ENCODE assay signal across 9 mouse cellular contexts in the genomic region with DNA sequence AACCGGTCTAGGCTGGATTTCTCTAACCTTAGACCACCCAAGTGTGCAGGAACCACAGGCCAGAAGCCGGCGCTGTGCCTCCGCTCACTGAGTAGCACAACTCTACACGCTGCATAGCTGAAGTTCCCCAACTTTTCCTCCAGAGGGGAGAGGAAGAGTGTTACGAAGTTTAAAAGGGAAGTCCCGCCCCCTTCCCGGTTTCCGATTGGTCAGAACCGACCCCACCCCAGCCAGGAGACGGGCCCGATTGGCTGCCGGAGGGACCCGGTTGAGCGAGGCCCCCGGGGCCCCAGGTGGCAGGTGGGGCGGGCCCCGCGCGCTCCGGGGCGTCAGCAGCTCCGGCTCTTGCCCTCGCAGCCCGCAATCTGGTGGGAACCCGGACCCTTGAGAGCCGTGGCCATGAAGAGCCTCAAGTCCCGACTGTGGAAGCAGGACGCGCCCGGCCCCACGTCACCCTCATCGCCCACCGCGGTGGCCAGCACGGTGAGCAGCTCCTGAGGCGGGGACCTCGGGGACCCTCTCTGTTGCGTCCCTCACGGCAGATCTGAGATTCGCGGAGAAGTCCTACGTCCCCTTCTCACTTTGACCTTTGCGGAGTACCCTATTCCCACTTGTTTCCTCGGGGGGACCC. TPM values are rescaled to one million over a fixed set of nuclear protein-coding genes. Genes with fewer than 3 reads are reported as not detected.
A peak's percentile ranks its signal among the peaks of the same experiment; 100 is the strongest.
DNase-seq lines count a peak whose midpoint lies in the region; ATAC-seq and TF ChIP-seq lines count a peak whose summit lies in the region.
"Had no signal": no experiment of that assay in that cellular context is flagged by ENCODE, and none has a peak within 500 bp of the region (broad histone marks: within the 10 kb centered on the region; RNA-seq: fewer than 3 reads in every experiment).

Uaca (plus strand) TSS at position 333 of the 631 bp plus-strand sequence.

- peak within 1 kb of the TSS; percentile 65 for H3K4me3 ChIP-seq in C2C12 (ENCODE audit: insufficient read depth, poor library complexity, severe bottlenecking)
- peak within 1 kb of the TSS; percentile 76 for H3K4me3 ChIP-seq in forebrain, embryonic 12.5 days (replicated peaks)
- peak within 1 kb of the TSS; percentile 84 for H3K4me3 ChIP-seq in heart, embryonic 15.5 days
- H3K4me3 ChIP-seq in liver, embryonic 12.5 days, result peak within 1 kb of the TSS; percentile 65
- peak within 1 kb of the TSS; percentile 68 for H3K4me3 ChIP-seq in neural tube, embryonic 12.5 days
- peak within 1 kb of the TSS; percentile 94 for H3K4me3 ChIP-seq in testis, adult 2 months (ENCODE audit: control insufficient read depth, low read depth, low read length)

- no peaks in the 10 kb centered on the region for H3K36me3 ChIP-seq in C2C12 (ENCODE audit: control insufficient read depth, insufficient read depth)
- H3K36me3 ChIP-seq in forebrain, embryonic 12.5 days (replicated peaks), result no peaks in the 10 kb centered on the region
- H3K36me3 ChIP-seq in heart, embryonic 15.5 days, result no peaks in the 10 kb centered on the region
- H3K36me3 ChIP-seq in liver, embryonic 12.5 days, result no peaks in the 10 kb centered on the region
- no peaks in the 10 kb centered on the region for H3K36me3 ChIP-seq in neural tube, embryonic 12.5 days
- no peaks in the 10 kb centered on the region for H3K36me3 ChIP-seq in testis, adult 2 months (ENCODE audit: control insufficient read depth, insufficient read depth, low read length)
- H3K36me3 ChIP-seq: G1E had no signal

- peaks cover 7% of the 10 kb centered on the region for H3K79me2 ChIP-seq in C2C12 (ENCODE audit: control insufficient read depth, insufficient read depth)

- no peak for TF ChIP-seq CTCF in C2C12 (IDR thresholded peaks at IDR 0.05; ENCODE audit: control insufficient read depth, insufficient read depth, insufficient read length)
- TF ChIP-seq CTCF in testis, adult 2 months (IDR thresholded peaks at IDR 0.05; ENCODE audit: control insufficient read depth, insufficient read depth, insufficient replicate concordance, low read depth, low read length), result peak; percentile 26; the same call in 1 of the 2 replicates

- H3K27ac ChIP-seq in forebrain, embryonic 12.5 days, result peak within 1 kb of the TSS; percentile 54; the same call in 1 of the 2 replicates
- H3K27ac ChIP-seq in heart, embryonic 15.5 days, result peak within 1 kb of the TSS; percentile 86
- H3K27ac ChIP-seq in liver, embryonic 12.5 days, result peak within 1 kb of the TSS; percentile 58
- no peak within 1 kb of the TSS for H3K27ac ChIP-seq in neural tube, embryonic 12.5 days
- H3K27ac ChIP-seq in testis, adult 2 months (ENCODE audit: control insufficient read depth, insufficient read depth, low read depth, low read length), result peak within 1 kb of the TSS; percentile 70

- no peaks in the 10 kb centered on the region for H3K79me3 ChIP-seq in C2C12 (ENCODE audit: low read depth)

- DNase-seq in c-Kit-positive CD71-negative TER-119-negative erythroid progenitor cells, embryonic 14.5 days (ENCODE audit: low read depth), result peak; percentile 45
- DNase-seq in kidney, postnatal 25 days, result peak; percentile 99

- H3K27me3 ChIP-seq in C2C12 (ENCODE audit: control insufficient read depth, insufficient read depth, insufficient read length), result no peaks in the 10 kb centered on the region
- H3K27me3 ChIP-seq in forebrain, embryonic 12.5 days, result peaks cover 8% of the 10 kb centered on the region
- H3K27me3 ChIP-seq in heart, embryonic 15.5 days, result no peaks in the 10 kb centered on the region
- H3K27me3 ChIP-seq in liver, embryonic 12.5 days (replicated peaks), result peaks cover 41% of the 10 kb centered on the region
- H3K27me3 ChIP-seq in neural tube, embryonic 12.5 days (replicated peaks), result no peaks in the 10 kb centered on the region
- no peaks in the 10 kb centered on the region for H3K27me3 ChIP-seq in testis, adult 2 months (ENCODE audit: control insufficient read depth, insufficient read depth, low read length)

- H3K4me2 ChIP-seq in forebrain, embryonic 12.5 days, result peak within 1 kb of the TSS; percentile 92
- peak within 1 kb of the TSS; percentile 77 for H3K4me2 ChIP-seq in heart, embryonic 15.5 days
- peak within 1 kb of the TSS; percentile 86 for H3K4me2 ChIP-seq in liver, embryonic 12.5 days
- peak within 1 kb of the TSS; percentile 94 for H3K4me2 ChIP-seq in neural tube, embryonic 12.5 days (replicated peaks)

- under 1% methylated on average over 45 of the region's 45 CpGs for WGBS in forebrain, embryonic 12.5 days
- under 1% methylated on average over 45 of the region's 45 CpGs for WGBS in heart, embryonic 15.5 days
- 4% methylated on average over 45 of the region's 45 CpGs for WGBS in liver, embryonic 12.5 days (ENCODE audit: insufficient replicate concordance)
- WGBS in neural tube, embryonic 12.5 days, result under 1% methylated on average over 45 of the region's 45 CpGs

- 0 out of 2 replicates have a peak, but pooled peaks have one; percentile 8 for TF ChIP-seq POLR2A in testis, adult 2 months (IDR thresholded peaks at IDR 0.05; ENCODE audit: control insufficient read depth, low read depth, low read length)

- H3K9me3 ChIP-seq in forebrain, embryonic 12.5 days, result no peaks in the 10 kb centered on the region
- no peaks in the 10 kb centered on the region for H3K9me3 ChIP-seq in heart, embryonic 15.5 days (replicated peaks)
- no peaks in the 10 kb centered on the region for H3K9me3 ChIP-seq in liver, embryonic 12.5 days (replicated peaks)
- no peaks in the 10 kb centered on the region for H3K9me3 ChIP-seq in neural tube, embryonic 12.5 days
- H3K9me3 ChIP-seq: G1E had no signal

- ATAC-seq in forebrain, embryonic 12.5 days (ENCODE audit: low FRiP score), result peak; percentile 96
- ATAC-seq in heart, embryonic 15.5 days (replicated peaks; ENCODE audit: insufficient number of reproducible peaks, insufficient read depth, low FRiP score, low read depth), result peak; percentile 94
- peak; percentile 89 for ATAC-seq in liver, embryonic 12.5 days
- ATAC-seq in neural tube, embryonic 12.5 days (ENCODE audit: low FRiP score, low read depth), result peak; percentile 93

- H3ac ChIP-seq in C2C12 (ENCODE audit: control insufficient read depth, insufficient read length, low read depth), result peak within 1 kb of the TSS; percentile 72

- H3K9ac ChIP-seq in forebrain, embryonic 12.5 days, result peak within 1 kb of the TSS; percentile 78
- peak within 1 kb of the TSS; percentile 81 for H3K9ac ChIP-seq in heart, embryonic 15.5 days
- H3K9ac ChIP-seq in liver, embryonic 12.5 days, result peak within 1 kb of the TSS; percentile 67
- H3K9ac ChIP-seq in neural tube, embryonic 12.5 days, result peak within 1 kb of the TSS; percentile 65

- H3K4me1 ChIP-seq in forebrain, embryonic 12.5 days, result peaks cover 10% of the 10 kb centered on the region
- peaks cover 18% of the 10 kb centered on the region for H3K4me1 ChIP-seq in heart, embryonic 15.5 days (replicated peaks)
- H3K4me1 ChIP-seq in liver, embryonic 12.5 days, result peaks cover 14% of the 10 kb centered on the region; the same call in 1 of the 2 replicates
- peaks cover 6% of the 10 kb centered on the region; the same call in 1 of the 2 replicates for H3K4me1 ChIP-seq in neural tube, embryonic 12.5 days
- H3K4me1 ChIP-seq in testis, adult 2 months (ENCODE audit: control insufficient read depth, insufficient read depth, low read length), result peaks cover 4% of the 10 kb centered on the region

TF ChIP-seq in C2C12, 6 proteins besides CTCF, POLR2A, EP300 and RAD21:
- TF ChIP-seq MAX (IDR thresholded peaks at IDR 0.05) (no peak), USF1 (IDR thresholded peaks at IDR 0.05; ENCODE audit: low read depth) (no peak), MYOG (IDR thresholded peaks at IDR 0.05; ENCODE audit: control insufficient read depth, extremely low read depth, insufficient read length) (no peak), MYOD1 (IDR thresholded peaks at IDR 0.05; ENCODE audit: control insufficient read depth, insufficient read length, low read depth) (no peak), CEBPB (IDR thresholded peaks at IDR 0.05; ENCODE audit: low read depth) (no peak), FOSL1 (IDR thresholded peaks at IDR 0.05; ENCODE audit: insufficient read depth, low read length, poor library complexity, severe bottlenecking) (no peak)

RNA-seq across cellular contexts. Expression of gene Uaca, which starts in this region (rescaled TPM):
- polyA plus RNA-seq in C2C12 (2012; fragmentation: generic; extraction: Trizol), result 10.6 TPM
- 32.4 and 32.5 TPM in 2 replicates for polyA plus RNA-seq in forebrain, embryonic 12.5 days (2016; fragmentation: Nextera tagmentation; extraction: Ambion mirVana)
- 26.0 and 28.8 TPM in 2 replicates for polyA plus RNA-seq in heart, embryonic 15.5 days (2015; fragmentation: Nextera tagmentation; extraction: Ambion mirVana)
- polyA plus RNA-seq in liver, embryonic 12.5 days (2016; fragmentation: Nextera tagmentation; extraction: Ambion mirVana), result 6.6 and 7.3 TPM in 2 replicates
- 31.3 and 35.2 TPM in 2 replicates for polyA plus RNA-seq in neural tube, embryonic 12.5 days (2016; fragmentation: Nextera tagmentation; extraction: Ambion mirVana)
- 11.1 and 11.5 TPM in 2 replicates for polyA plus RNA-seq in testis, adult 2 months (2012; rRNA removed)
- polyA plus RNA-seq: G1E had no signal
